ENCODE assay signal across 8 mouse cellular contexts in the genomic region with DNA sequence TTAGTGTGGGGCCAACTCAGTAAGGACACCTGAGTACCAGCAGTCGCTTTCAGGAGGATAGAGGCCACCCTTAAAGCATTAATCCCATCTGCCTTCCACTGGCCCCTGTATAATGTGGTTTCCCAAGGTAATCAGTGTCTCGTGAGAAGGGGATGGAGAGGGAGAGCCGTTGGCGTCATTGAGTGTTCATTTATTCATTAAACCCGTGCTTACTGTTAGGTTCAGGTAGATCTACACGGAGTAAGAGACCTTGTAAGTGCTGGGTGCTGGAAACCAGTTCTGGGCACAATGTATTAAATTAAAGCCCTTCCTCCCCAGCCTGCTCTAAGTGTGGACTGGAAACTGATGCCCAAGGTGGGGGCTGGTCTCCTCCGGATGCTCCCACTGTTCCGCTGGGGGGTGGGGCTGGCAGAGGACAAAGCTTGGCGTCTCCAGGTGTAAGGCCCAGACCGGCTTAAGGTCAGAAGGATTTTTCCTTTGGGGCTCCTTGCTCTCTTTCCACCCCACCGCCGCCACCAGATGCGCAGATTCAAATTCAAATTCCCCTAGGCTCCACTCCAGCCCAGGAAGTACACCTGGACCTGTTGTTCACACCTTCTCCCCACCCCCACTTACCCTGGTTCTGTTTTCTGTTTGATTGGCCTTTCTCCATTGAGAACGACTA. TPM values are rescaled to one million over a fixed set of nuclear protein-coding genes. Genes with fewer than 3 reads are reported as not detected.
A peak's percentile ranks its signal among the peaks of the same experiment; 100 is the strongest.
DNase-seq lines count a peak whose midpoint lies in the region; ATAC-seq lines count a peak whose summit lies in the region.

No protein-coding gene starts in this region.

- 19% methylated on average over 14 of the region's 14 CpGs for WGBS in heart, embryonic 10.5 days
- 26% methylated on average over 14 of the region's 14 CpGs for WGBS in limb, embryonic 13.5 days

- peak overlapping the region; percentile 96 for H3K27ac ChIP-seq in heart, embryonic 10.5 days
- peak overlapping the region; percentile 97 for H3K27ac ChIP-seq in limb, embryonic 13.5 days

- no peaks in the 10 kb centered on the region for H3K9me3 ChIP-seq in heart, embryonic 10.5 days
- H3K9me3 ChIP-seq in limb, embryonic 13.5 days: no peaks in the 10 kb centered on the region

- no peaks in the 10 kb centered on the region for H3K36me3 ChIP-seq in heart, embryonic 10.5 days
- no peaks in the 10 kb centered on the region for H3K36me3 ChIP-seq in limb, embryonic 13.5 days

- no peak for DNase-seq in heart, embryonic 10.5 days (ENCODE audit: low spot score)
- no peak for DNase-seq in heart, adult 9 months (ENCODE audit: low spot score in 2 of 2)
- peak; percentile 11 for DNase-seq in ovary, postnatal 36 days (ENCODE audit: low spot score)
- DNase-seq in ovary, adult 18-20 months (ENCODE audit: low spot score): no peak
- no peak for DNase-seq in thymus, adult 18-20 months
- no peak for DNase-seq in embryo, embryonic 9.5 days (ENCODE audit: extremely low spot score)
- DNase-seq in cerebellum, adult 11-12 months: no peak

- H3K4me2 ChIP-seq in limb, embryonic 13.5 days (replicated peaks): peak overlapping the region; percentile 98

- no peak for ATAC-seq in limb, embryonic 13.5 days (ENCODE audit: low FRiP score, low read depth)

- peak overlapping the region; percentile 83 for H3K9ac ChIP-seq in limb, embryonic 13.5 days

- peaks cover 93% of the 10 kb centered on the region for H3K4me1 ChIP-seq in heart, embryonic 10.5 days
- peaks cover 74% of the 10 kb centered on the region for H3K4me1 ChIP-seq in limb, embryonic 13.5 days

- no peaks in the 10 kb centered on the region for H3K27me3 ChIP-seq in heart, embryonic 10.5 days (ENCODE audit: insufficient read depth, poor library complexity, severe bottlenecking)
- no peaks in the 10 kb centered on the region for H3K27me3 ChIP-seq in limb, embryonic 13.5 days

- peak overlapping the region; percentile 83 for H3K4me3 ChIP-seq in heart, embryonic 10.5 days
- peak overlapping the region; percentile 67 for H3K4me3 ChIP-seq in limb, embryonic 13.5 days

RNA-seq across cellular contexts. Expression of a gene that starts 29.3 kb away (rescaled TPM):
- 8.4 and 12.2 TPM in 2 replicates for polyA plus RNA-seq in heart, embryonic 10.5 days (2016; fragmentation: Nextera tagmentation; extraction: Ambion mirVana)
- polyA plus RNA-seq in limb, embryonic 13.5 days (2015; fragmentation: Nextera tagmentation; extraction: Ambion mirVana): 11.3 and 11.5 TPM in 2 replicates
